Mouse (Mus musculus): Measurements from ENCODE around the gene Glipr1. TPM values are rescaled to one million over a fixed set of nuclear protein-coding genes. Genes with fewer than 3 reads are reported as not detected.

Glipr1 gene
- polyA plus RNA-seq, 1 experiment from 2014 or later, result 8.2 TPM

DNA sequence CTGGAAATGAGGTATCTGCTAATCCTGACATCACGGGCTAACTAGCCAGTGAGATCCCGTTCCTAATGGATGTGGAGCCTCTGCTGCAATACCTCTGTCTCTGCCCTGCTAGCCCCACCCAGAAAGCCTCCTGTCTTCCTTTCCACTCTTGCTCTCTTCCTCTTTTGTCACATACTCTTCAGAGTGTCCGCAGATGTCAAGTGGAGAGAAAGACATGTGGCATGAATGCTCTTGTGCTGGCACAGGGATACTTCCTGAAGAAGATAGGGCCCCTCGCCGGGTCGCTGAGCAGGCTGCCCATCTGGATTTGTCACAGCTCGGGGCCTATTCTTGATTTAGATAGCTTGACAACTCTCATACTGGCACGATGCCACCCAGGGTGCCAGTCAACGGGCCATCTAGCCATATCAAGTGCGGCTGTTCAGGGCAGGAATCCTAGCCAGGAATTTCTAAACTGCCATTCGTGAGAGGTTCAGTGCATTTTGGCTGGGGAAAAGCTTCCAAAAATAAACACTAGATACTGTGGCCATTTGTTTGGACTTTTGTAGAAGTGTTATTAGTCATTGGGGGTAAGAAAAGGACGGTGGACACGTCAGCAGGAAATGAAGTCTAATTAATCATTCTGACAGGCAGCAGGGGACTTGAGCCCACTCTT is 65.8 kb downstream of the Glipr1 start:
- no peak overlapping the region for H3K9ac ChIP-seq (replicated peaks; ENCODE audit: low read depth, low read length)
- peak overlapping the region; percentile 44; the same call in 1 of the 2 replicates for H3K27ac ChIP-seq (ENCODE audit: low read length)

DNA sequence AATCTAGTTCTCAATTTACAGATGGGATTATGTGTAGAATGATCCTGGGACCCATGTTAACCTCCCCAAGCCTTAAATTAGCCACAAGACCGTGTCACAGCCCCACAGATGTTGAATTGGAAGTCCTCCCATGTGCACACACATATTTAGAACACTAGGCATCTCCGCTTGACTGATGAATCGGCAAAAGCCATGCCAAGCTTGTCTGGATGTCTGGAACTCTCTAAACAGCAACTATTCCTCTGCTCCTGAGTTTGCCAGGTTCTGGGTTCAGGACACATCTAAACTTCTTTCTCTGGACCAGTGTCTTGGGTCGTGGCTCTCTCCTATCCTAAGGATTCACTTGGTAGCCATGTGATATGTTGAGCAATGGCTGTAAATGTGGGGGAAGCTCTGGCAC is 66.4 kb downstream of the Glipr1 start:
- Histone ChIP-seq H3K36me3 (ENCODE audit: control insufficient read depth, insufficient read depth, low read length) (no peaks in the 10 kb centered on the region), H3K27ac (ENCODE audit: low read length) (peak overlapping the region; percentile 44; the same call in 1 of the 2 replicates), H3K27me3 (ENCODE audit: control insufficient read depth, insufficient read depth, low read length) (no peaks in the 10 kb centered on the region), H3K4me3 (ENCODE audit: low read depth, low read length) (no peak overlapping the region), H3K4me1 (ENCODE audit: control insufficient read depth, insufficient read depth, low read length) (peaks cover 5% of the 10 kb centered on the region; the same call in 1 of the 2 replicates), H3K9ac (replicated peaks; ENCODE audit: low read depth, low read length) (no peak overlapping the region), H3K9me3 (ENCODE audit: control insufficient read depth, low read depth, low read length) (no peaks in the 10 kb centered on the region), H3K4me2 (replicated peaks; ENCODE audit: low read depth, low read length) (no peak overlapping the region)
- no peak for ATAC-seq (ENCODE audit: insufficient number of reproducible peaks, insufficient read depth, low FRiP score, low read depth)
- 81% methylated on average over 4 of the region's 4 CpGs for WGBS

More for the DNA sequence above, 65.8 kb downstream of the Glipr1 start:
- WGBS, result 21% methylated on average over 13 of the region's 13 CpGs
- Histone ChIP-seq H3K36me3 (ENCODE audit: control insufficient read depth, insufficient read depth, low read length) (no peaks in the 10 kb centered on the region), H3K4me1 (ENCODE audit: control insufficient read depth, insufficient read depth, low read length) (peaks cover 5% of the 10 kb centered on the region; the same call in 1 of the 2 replicates), H3K9me3 (ENCODE audit: control insufficient read depth, low read depth, low read length) (no peaks in the 10 kb centered on the region), H3K27me3 (ENCODE audit: control insufficient read depth, insufficient read depth, low read length) (no peaks in the 10 kb centered on the region), H3K4me3 (ENCODE audit: low read depth, low read length) (no peak overlapping the region), H3K4me2 (replicated peaks; ENCODE audit: low read depth, low read length) (no peak overlapping the region)
- ATAC-seq (ENCODE audit: insufficient number of reproducible peaks, insufficient read depth, low FRiP score, low read depth), result peak; percentile 63; the same call in 1 of the 2 replicates

Other genes with a start within 250 kb of the Glipr1 start
- 48.7 and 49.2 TPM in 2 replicates for gene Krr1, start 30.0 kb downstream of the Glipr1 start, polyA plus RNA-seq (2014; fragmentation: Nextera tagmentation; extraction: Ambion mirVana)
- not detected in 2 replicates for gene Glipr1l1, start 57.6 kb upstream of the Glipr1 start, polyA plus RNA-seq (2014; fragmentation: Nextera tagmentation; extraction: Ambion mirVana)
- not detected in 2 replicates for gene Glipr1l2, start 80.7 kb upstream of the Glipr1 start, polyA plus RNA-seq (2014; fragmentation: Nextera tagmentation; extraction: Ambion mirVana)
- gene Glipr1l3, start 157.7 kb upstream of the Glipr1 start, polyA plus RNA-seq (2014; fragmentation: Nextera tagmentation; extraction: Ambion mirVana), result not detected in 2 replicates
- 0.14 and 0.83 TPM in 2 replicates for gene Caps2, start 161.0 kb upstream of the Glipr1 start, polyA plus RNA-seq (2014; fragmentation: Nextera tagmentation; extraction: Ambion mirVana)

All from stomach, embryonic 14.5 days (tissue).